Mouse (Mus musculus): ENCODE data around the gene Dhcr7. TPM values are rescaled to one million over a fixed set of nuclear protein-coding genes. Genes with fewer than 3 reads are reported as not detected.
A peak's percentile ranks its signal among the peaks of the same experiment; 100 is the strongest.

Gene Dhcr7
- polyA plus RNA-seq, 1 experiment from 2014 or later, result 42.5 TPM

GRCm38 (mm10) chr7:143829504-143830331, 6.8 kb downstream of the Dhcr7 start:
- Histone ChIP-seq H3K9ac (ENCODE audit: low read depth, low read length) (peak overlapping the region; percentile 69), H3K27ac (ENCODE audit: low read depth, low read length) (peak overlapping the region; percentile 86), H3K9me3 (ENCODE audit: control insufficient read depth, low read length) (no peaks in the 10 kb centered on the region), H3K4me2 (replicated peaks; ENCODE audit: low read depth, low read length) (peak overlapping the region; percentile 86), H3K4me1 (ENCODE audit: control insufficient read depth, insufficient read depth, low read length) (peaks cover 4% of the 10 kb centered on the region; the same call in 1 of the 2 replicates), H3K4me3 (ENCODE audit: low read length) (peak overlapping the region; percentile 53), H3K27me3 (ENCODE audit: control insufficient read depth, insufficient read depth, low read length) (no peaks in the 10 kb centered on the region), H3K36me3 (ENCODE audit: control insufficient read depth, insufficient read depth, low read length) (peaks cover 5% of the 10 kb centered on the region; the same call in 1 of the 2 replicates)
- ATAC-seq (ENCODE audit: low FRiP score, low TSS enrichment), result peak; percentile 98
- WGBS, result 2% methylated on average over 37 of the region's 37 CpGs

GRCm38 (mm10) chr7:143830399-143830798, 7.5 kb downstream of the Dhcr7 start:
- peak overlapping the region; percentile 56 for H3K9ac ChIP-seq (ENCODE audit: low read depth, low read length)
- peak overlapping the region; percentile 86 for H3K4me2 ChIP-seq (replicated peaks; ENCODE audit: low read depth, low read length)
- no peaks in the 10 kb centered on the region for H3K27me3 ChIP-seq (ENCODE audit: control insufficient read depth, insufficient read depth, low read length)
- peaks cover 4% of the 10 kb centered on the region; the same call in 1 of the 2 replicates for H3K4me1 ChIP-seq (ENCODE audit: control insufficient read depth, insufficient read depth, low read length)
- WGBS, result 12% methylated on average over 6 of the region's 6 CpGs
- H3K9me3 ChIP-seq (ENCODE audit: control insufficient read depth, low read length), result no peaks in the 10 kb centered on the region
- peak; percentile 8 for ATAC-seq (ENCODE audit: low FRiP score, low TSS enrichment)
- H3K36me3 ChIP-seq (ENCODE audit: control insufficient read depth, insufficient read depth, low read length), result peaks cover 5% of the 10 kb centered on the region; the same call in 1 of the 2 replicates
- H3K27ac ChIP-seq (ENCODE audit: low read depth, low read length), result no peak overlapping the region; the same call in 1 of the 2 replicates
- peak overlapping the region; percentile 53 for H3K4me3 ChIP-seq (ENCODE audit: low read length)

- Histone ChIP-seq H3K27ac (ENCODE audit: low read depth, low read length) (no peak overlapping the region), H3K4me3 (ENCODE audit: low read length) (no peak overlapping the region), H3K4me1 (ENCODE audit: control insufficient read depth, insufficient read depth, low read length) (peaks cover 4% of the 10 kb centered on the region; the same call in 1 of the 2 replicates), H3K27me3 (ENCODE audit: control insufficient read depth, insufficient read depth, low read length) (no peaks in the 10 kb centered on the region), H3K9me3 (ENCODE audit: control insufficient read depth, low read length) (no peaks in the 10 kb centered on the region), H3K9ac (ENCODE audit: low read depth, low read length) (no peak overlapping the region), H3K4me2 (replicated peaks; ENCODE audit: low read depth, low read length) (no peak overlapping the region), H3K36me3 (ENCODE audit: control insufficient read depth, insufficient read depth, low read length) (peaks cover 10% of the 10 kb centered on the region; the same call in 1 of the 2 replicates)
- no peak for ATAC-seq (ENCODE audit: low FRiP score, low TSS enrichment)
- WGBS, result 75% methylated on average over 8 of the region's 8 CpGs
Observed at GRCm38 (mm10) chr7:143832196-143832595, 9.3 kb downstream of the Dhcr7 start.

GRCm38 (mm10) chr7:143832611-143833010, 9.7 kb downstream of the Dhcr7 start:
- H3K9ac ChIP-seq (ENCODE audit: low read depth, low read length), result no peak overlapping the region
- WGBS, result 87% methylated on average over 2 of the region's 2 CpGs

GRCm38 (mm10) chr7:143833581-143834190, 10.7 kb downstream of the Dhcr7 start:
- Histone ChIP-seq H3K4me3 (ENCODE audit: low read length) (no peak overlapping the region), H3K36me3 (ENCODE audit: control insufficient read depth, insufficient read depth, low read length) (peaks cover 19% of the 10 kb centered on the region; the same call in 1 of the 2 replicates), H3K9me3 (ENCODE audit: control insufficient read depth, low read length) (no peaks in the 10 kb centered on the region), H3K4me2 (replicated peaks; ENCODE audit: low read depth, low read length) (no peak overlapping the region), H3K4me1 (ENCODE audit: control insufficient read depth, insufficient read depth, low read length) (peaks cover 4% of the 10 kb centered on the region; the same call in 1 of the 2 replicates), H3K27me3 (ENCODE audit: control insufficient read depth, insufficient read depth, low read length) (no peaks in the 10 kb centered on the region), H3K9ac (ENCODE audit: low read depth, low read length) (no peak overlapping the region), H3K27ac (ENCODE audit: low read depth, low read length) (no peak overlapping the region)
- WGBS, result 79% methylated on average over 6 of the region's 6 CpGs
- no peak for ATAC-seq (ENCODE audit: low FRiP score, low TSS enrichment)

More at GRCm38 (mm10) chr7:143832611-143833010, 9.7 kb downstream of the Dhcr7 start:
- H3K4me1 ChIP-seq (ENCODE audit: control insufficient read depth, insufficient read depth, low read length), result peaks cover 4% of the 10 kb centered on the region; the same call in 1 of the 2 replicates
- no peak overlapping the region for H3K4me3 ChIP-seq (ENCODE audit: low read length)
- no peak overlapping the region for H3K27ac ChIP-seq (ENCODE audit: low read depth, low read length)
- H3K27me3 ChIP-seq (ENCODE audit: control insufficient read depth, insufficient read depth, low read length), result no peaks in the 10 kb centered on the region
- no peaks in the 10 kb centered on the region for H3K9me3 ChIP-seq (ENCODE audit: control insufficient read depth, low read length)
- peaks cover 10% of the 10 kb centered on the region; the same call in 1 of the 2 replicates for H3K36me3 ChIP-seq (ENCODE audit: control insufficient read depth, insufficient read depth, low read length)
- H3K4me2 ChIP-seq (replicated peaks; ENCODE audit: low read depth, low read length), result no peak overlapping the region
- no peak for ATAC-seq (ENCODE audit: low FRiP score, low TSS enrichment)

GRCm38 (mm10) chr7:143834316-143834715, 11.4 kb downstream of the Dhcr7 start:
- Histone ChIP-seq H3K27ac (ENCODE audit: low read depth, low read length) (no peak overlapping the region), H3K4me2 (replicated peaks; ENCODE audit: low read depth, low read length) (no peak overlapping the region), H3K9ac (ENCODE audit: low read depth, low read length) (no peak overlapping the region), H3K4me1 (ENCODE audit: control insufficient read depth, insufficient read depth, low read length) (peaks cover 4% of the 10 kb centered on the region; the same call in 1 of the 2 replicates), H3K4me3 (ENCODE audit: low read length) (no peak overlapping the region), H3K36me3 (ENCODE audit: control insufficient read depth, insufficient read depth, low read length) (peaks cover 25% of the 10 kb centered on the region; the same call in 1 of the 2 replicates), H3K27me3 (ENCODE audit: control insufficient read depth, insufficient read depth, low read length) (no peaks in the 10 kb centered on the region), H3K9me3 (ENCODE audit: control insufficient read depth, low read length) (no peaks in the 10 kb centered on the region)
- no peak for ATAC-seq (ENCODE audit: low FRiP score, low TSS enrichment)
- 80% methylated on average over 2 of the region's 2 CpGs for WGBS

- H3K4me3 ChIP-seq (ENCODE audit: low read length), result no peak overlapping the region
- no peak overlapping the region for H3K27ac ChIP-seq (ENCODE audit: low read depth, low read length)
- H3K9ac ChIP-seq (ENCODE audit: low read depth, low read length), result no peak overlapping the region
- WGBS, result 60% methylated on average over 3 of the region's 3 CpGs
- peaks cover 4% of the 10 kb centered on the region; the same call in 1 of the 2 replicates for H3K4me1 ChIP-seq (ENCODE audit: control insufficient read depth, insufficient read depth, low read length)
- peaks cover 25% of the 10 kb centered on the region; the same call in 1 of the 2 replicates for H3K36me3 ChIP-seq (ENCODE audit: control insufficient read depth, insufficient read depth, low read length)
- no peak for ATAC-seq (ENCODE audit: low FRiP score, low TSS enrichment)
- H3K4me2 ChIP-seq (replicated peaks; ENCODE audit: low read depth, low read length), result no peak overlapping the region
- H3K27me3 ChIP-seq (ENCODE audit: control insufficient read depth, insufficient read depth, low read length), result no peaks in the 10 kb centered on the region
- no peaks in the 10 kb centered on the region for H3K9me3 ChIP-seq (ENCODE audit: control insufficient read depth, low read length)
Observed at GRCm38 (mm10) chr7:143834972-143835371, 12.0 kb downstream of the Dhcr7 start.

GRCm38 (mm10) chr7:143837705-143838358, 14.9 kb downstream of the Dhcr7 start:
- Histone ChIP-seq H3K9me3 (ENCODE audit: control insufficient read depth, low read length) (no peaks in the 10 kb centered on the region), H3K36me3 (ENCODE audit: control insufficient read depth, insufficient read depth, low read length) (peaks cover 53% of the 10 kb centered on the region), H3K4me3 (ENCODE audit: low read length) (no peak overlapping the region), H3K27ac (ENCODE audit: low read depth, low read length) (no peak overlapping the region), H3K27me3 (ENCODE audit: control insufficient read depth, insufficient read depth, low read length) (no peaks in the 10 kb centered on the region), H3K9ac (ENCODE audit: low read depth, low read length) (no peak overlapping the region), H3K4me2 (replicated peaks; ENCODE audit: low read depth, low read length) (no peak overlapping the region), H3K4me1 (ENCODE audit: control insufficient read depth, insufficient read depth, low read length) (no peaks in the 10 kb centered on the region)
- no peak for ATAC-seq (ENCODE audit: low FRiP score, low TSS enrichment)
- WGBS, result 87% methylated on average over 3 of the region's 3 CpGs
